Mouse (Mus musculus) kidney, adult 2 months (tissue): Measurements from ENCODE around the gene Baiap3.

ENCODE experiments used
- CTCF ChIP-seq: fragments of 200-500 bp; conservative IDR thresholded peaks from 2 replicates; pipeline ENCODE4 v1.5.1; 2011; ENCODE audit warnings: low read depth, mild to moderate bottlenecking, control low read depth, low read length, moderate library complexity, mixed read lengths; ENCODE audit not compliant: insufficient read depth, insufficient read length
- POLR2A ChIP-seq: fragments of 200-500 bp; IDR thresholded peaks from one replicate; pipeline ENCODE4 v1.6.1; 2011; ENCODE audit warnings: low read depth, low read length, control low read depth

GRCm38 (mm10) chr17:25272326-25272725 lies 16.2 kb upstream of the Baiap3 start:
- TF ChIP-seq CTCF (no peak), POLR2A (no peak)
